In genomic region chr14:72389288-72389687, GRCm38 (mm10) we compare ENCODE assay signal across 13 mouse cellular contexts.
DNase-seq lines count a peak whose midpoint lies in the region; ATAC-seq lines count a peak whose summit lies in the region.
"Had no signal": no experiment of that assay in that cellular context is flagged by ENCODE, and none has a peak within 500 bp of the region (broad histone marks: within the 10 kb centered on the region; RNA-seq: fewer than 3 reads in every experiment).

No protein-coding gene starts in this region.

- no peak overlapping the region for H3K27ac ChIP-seq in heart, embryonic 10.5 days
- no peak overlapping the region for H3K27ac ChIP-seq in embryonic facial prominence, embryonic 14.5 days (replicated peaks; ENCODE audit: low read depth, low read length)
- peak overlapping the region; percentile 53; the same call in 1 of the 2 replicates for H3K27ac ChIP-seq in limb, embryonic 10.5 days
- no peak overlapping the region for H3K27ac ChIP-seq in liver, embryonic 12.5 days
- H3K27ac ChIP-seq: embryonic facial prominence, embryonic 13.5 days; forebrain, embryonic 12.5 days; liver, embryonic 14.5 days; neural tube, embryonic 12.5 days had no signal

- H3K4me1 ChIP-seq in heart, embryonic 10.5 days, result no peaks in the 10 kb centered on the region
- no peaks in the 10 kb centered on the region for H3K4me1 ChIP-seq in embryonic facial prominence, embryonic 14.5 days (ENCODE audit: control insufficient read depth, insufficient read depth, low read length)
- peaks cover 17% of the 10 kb centered on the region for H3K4me1 ChIP-seq in limb, embryonic 10.5 days
- H3K4me1 ChIP-seq in liver, embryonic 12.5 days, result no peaks in the 10 kb centered on the region
- H3K4me1 ChIP-seq: neural tube, embryonic 12.5 days had no signal

- no peaks in the 10 kb centered on the region for H3K27me3 ChIP-seq in heart, embryonic 10.5 days (ENCODE audit: insufficient read depth, poor library complexity, severe bottlenecking)
- no peaks in the 10 kb centered on the region for H3K27me3 ChIP-seq in embryonic facial prominence, embryonic 14.5 days (replicated peaks; ENCODE audit: control insufficient read depth, insufficient read depth, low read length)
- H3K27me3 ChIP-seq in limb, embryonic 10.5 days (ENCODE audit: low read depth, poor library complexity, severe bottlenecking), result no peaks in the 10 kb centered on the region
- no peaks in the 10 kb centered on the region for H3K27me3 ChIP-seq in liver, embryonic 12.5 days (replicated peaks)
- H3K27me3 ChIP-seq: embryonic facial prominence, embryonic 13.5 days; forebrain, embryonic 12.5 days; neural tube, embryonic 12.5 days had no signal

- 66% methylated on average over 4 of the region's 4 CpGs for WGBS in heart, embryonic 10.5 days
- 56% methylated on average over 4 of the region's 4 CpGs for WGBS in embryonic facial prominence, embryonic 14.5 days
- WGBS in limb, embryonic 10.5 days, result 85% methylated on average over 4 of the region's 4 CpGs
- WGBS in liver, embryonic 12.5 days (ENCODE audit: insufficient replicate concordance), result 53% methylated on average over 4 of the region's 4 CpGs

- peak; percentile 5 for DNase-seq in heart, postnatal 4 days
- no peak for DNase-seq in heart, embryonic 10.5 days (ENCODE audit: low spot score)
- peak; percentile 32 for DNase-seq in kidney, postnatal 10 days
- no peak for DNase-seq in kidney, adult 9 months
- DNase-seq in embryonic facial prominence, embryonic 14.5 days (ENCODE audit: low spot score), result peak; percentile 20
- DNase-seq in limb, embryonic 10.5 days (ENCODE audit: low spot score), result no peak
- DNase-seq: thymus, postnatal 25 days had no signal

- H3K9me3 ChIP-seq in heart, embryonic 10.5 days, result no peaks in the 10 kb centered on the region
- H3K9me3 ChIP-seq in embryonic facial prominence, embryonic 14.5 days (ENCODE audit: control insufficient read depth, low read length), result no peaks in the 10 kb centered on the region
- H3K9me3 ChIP-seq in limb, embryonic 10.5 days (replicated peaks), result no peaks in the 10 kb centered on the region
- H3K9me3 ChIP-seq in liver, embryonic 12.5 days (replicated peaks), result no peaks in the 10 kb centered on the region
- H3K9me3 ChIP-seq: embryonic facial prominence, embryonic 13.5 days; forebrain, embryonic 12.5 days; neural tube, embryonic 12.5 days had no signal

- peak; percentile 55; the same call in 1 of the 2 replicates for ATAC-seq in embryonic facial prominence, embryonic 14.5 days (ENCODE audit: low read depth)
- ATAC-seq in liver, embryonic 12.5 days, result no peak
- ATAC-seq in megakaryocyte progenitor cell, adult 5-6 weeks (replicated peaks; ENCODE audit: poor library complexity), result no peak

- no peak overlapping the region for H3K4me2 ChIP-seq in embryonic facial prominence, embryonic 14.5 days (ENCODE audit: low read depth, low read length)
- H3K4me2 ChIP-seq in liver, embryonic 12.5 days, result no peak overlapping the region
- H3K4me2 ChIP-seq: embryonic facial prominence, embryonic 13.5 days; forebrain, embryonic 12.5 days; neural tube, embryonic 12.5 days had no signal

- H3K36me3 ChIP-seq in heart, embryonic 10.5 days, result no peaks in the 10 kb centered on the region
- no peaks in the 10 kb centered on the region for H3K36me3 ChIP-seq in embryonic facial prominence, embryonic 14.5 days (ENCODE audit: control insufficient read depth, insufficient read depth, low read length)
- H3K36me3 ChIP-seq in limb, embryonic 10.5 days, result no peaks in the 10 kb centered on the region
- no peaks in the 10 kb centered on the region for H3K36me3 ChIP-seq in liver, embryonic 12.5 days
- H3K36me3 ChIP-seq: embryonic facial prominence, embryonic 13.5 days; forebrain, embryonic 12.5 days; neural tube, embryonic 12.5 days had no signal

- H3K4me3 ChIP-seq in heart, embryonic 10.5 days, result no peak overlapping the region
- H3K4me3 ChIP-seq in embryonic facial prominence, embryonic 14.5 days (ENCODE audit: low read depth, low read length), result no peak overlapping the region
- H3K4me3 ChIP-seq in limb, embryonic 10.5 days, result no peak overlapping the region
- no peak overlapping the region for H3K4me3 ChIP-seq in liver, embryonic 12.5 days
- H3K4me3 ChIP-seq: embryonic facial prominence, embryonic 13.5 days; forebrain, embryonic 12.5 days; neural tube, embryonic 12.5 days had no signal

- H3K9ac ChIP-seq in embryonic facial prominence, embryonic 14.5 days (ENCODE audit: low read depth, low read length), result no peak overlapping the region
- H3K9ac ChIP-seq in liver, embryonic 12.5 days, result no peak overlapping the region
- H3K9ac ChIP-seq: embryonic facial prominence, embryonic 13.5 days; forebrain, embryonic 12.5 days; liver, embryonic 14.5 days; neural tube, embryonic 12.5 days had no signal

Comparison
In these comparisons a context has a peak if more than half of its experiments do, and no peak if none do; other contexts are left out.
1. DNase-seq: peak in heart, postnatal 4 days (single experiment), kidney, postnatal 10 days (single experiment) and embryonic facial prominence, embryonic 14.5 days (single experiment); none in heart, embryonic 10.5 days (single experiment), kidney, adult 9 months (single experiment) and limb, embryonic 10.5 days (single experiment).